Mouse (Mus musculus): ENCODE measurements around the gene Mettl6. TPM values are rescaled to one million over a fixed set of nuclear protein-coding genes. Genes with fewer than 3 reads are reported as not detected.
A peak's percentile ranks its signal among the peaks of the same experiment; 100 is the strongest.

Gene Mettl6
- 81.7 and 83.7 TPM in 2 replicates for polyA plus RNA-seq (2015; fragmentation: Nextera tagmentation; extraction: Ambion mirVana)

DNA sequence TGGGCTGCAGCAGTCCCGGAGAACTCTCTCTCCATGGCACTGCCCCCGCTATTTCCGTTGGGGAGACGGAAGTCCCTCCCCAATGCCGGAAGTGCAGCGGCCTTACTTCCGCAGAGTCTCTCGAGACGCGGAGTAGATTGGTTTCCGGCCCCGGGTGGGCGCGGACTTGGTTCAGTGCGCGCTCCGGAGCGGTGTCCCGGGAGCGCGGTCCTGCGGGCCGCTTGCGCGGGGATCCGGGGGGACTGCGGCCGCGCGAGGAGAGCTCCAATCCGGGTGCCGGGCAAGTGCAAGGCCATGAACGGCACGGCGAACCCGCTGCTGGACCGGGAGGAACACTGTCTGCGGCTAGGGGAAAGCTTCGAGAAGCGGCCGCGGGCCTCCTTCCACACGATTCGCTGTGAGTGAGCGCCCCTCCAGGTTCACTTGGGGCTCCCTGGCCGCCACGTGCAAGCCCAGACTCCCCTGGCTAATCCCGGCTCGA lies at the start of gene Mettl6:
Gene Mettl6, minus strand, starts transcription at position 66 of the 481 bp plus-strand sequence.
- WGBS = under 1% methylated on average over 49 of the region's 49 CpGs
- H3K4me2 ChIP-seq (replicated peaks) = peak within 1 kb of the TSS; percentile 96
- H3K27ac ChIP-seq = peak within 1 kb of the TSS; percentile 94
- no peaks in the 10 kb centered on the region for H3K9me3 ChIP-seq
- H3K4me3 ChIP-seq = peak within 1 kb of the TSS; percentile 94
- ATAC-seq (ENCODE audit: low FRiP score, low read depth) = peak; percentile 92
- peak within 1 kb of the TSS; percentile 93 for H3K9ac ChIP-seq
- peaks cover 35% of the 10 kb centered on the region for H3K4me1 ChIP-seq
- no peaks in the 10 kb centered on the region for H3K27me3 ChIP-seq
- H3K36me3 ChIP-seq = peaks cover 38% of the 10 kb centered on the region

DNA sequence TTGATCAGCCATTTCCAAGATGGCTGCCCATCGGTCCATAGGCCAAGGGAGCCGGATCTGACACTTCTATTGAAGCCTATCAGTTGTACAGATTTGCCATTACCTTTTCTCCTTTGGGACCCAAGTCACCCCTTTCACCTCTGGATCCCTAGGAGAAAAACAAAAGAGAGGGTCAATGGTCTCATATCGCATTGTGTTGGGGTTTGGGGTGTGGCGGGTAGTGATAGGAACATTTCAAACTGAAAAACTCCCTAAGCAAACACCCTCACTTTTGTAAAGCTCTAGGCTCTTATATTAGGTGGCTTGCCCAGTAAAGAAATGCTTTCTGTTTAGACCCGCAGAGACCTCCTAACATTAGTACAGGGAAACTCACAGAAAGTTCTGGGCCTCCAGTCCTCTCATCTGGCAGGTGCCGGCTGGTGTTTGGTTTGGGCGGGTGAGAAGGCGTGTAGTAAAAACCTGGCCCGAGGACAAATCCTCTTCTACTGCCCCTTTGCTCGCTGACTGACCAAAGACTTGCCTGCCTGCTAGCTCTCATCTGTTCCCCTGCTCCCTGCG lies 49.1 kb upstream of the Mettl6 start:
- Histone ChIP-seq H3K4me2 (replicated peaks) (no peak overlapping the region), H3K9me3 (no peaks in the 10 kb centered on the region), H3K4me1 (no peaks in the 10 kb centered on the region), H3K9ac (no peak overlapping the region), H3K36me3 (no peaks in the 10 kb centered on the region), H3K27ac (no peak overlapping the region), H3K27me3 (no peaks in the 10 kb centered on the region), H3K4me3 (no peak overlapping the region)
- ATAC-seq (ENCODE audit: low FRiP score, low read depth) = no peak
- 77% methylated on average over 11 of the region's 11 CpGs for WGBS

DNA sequence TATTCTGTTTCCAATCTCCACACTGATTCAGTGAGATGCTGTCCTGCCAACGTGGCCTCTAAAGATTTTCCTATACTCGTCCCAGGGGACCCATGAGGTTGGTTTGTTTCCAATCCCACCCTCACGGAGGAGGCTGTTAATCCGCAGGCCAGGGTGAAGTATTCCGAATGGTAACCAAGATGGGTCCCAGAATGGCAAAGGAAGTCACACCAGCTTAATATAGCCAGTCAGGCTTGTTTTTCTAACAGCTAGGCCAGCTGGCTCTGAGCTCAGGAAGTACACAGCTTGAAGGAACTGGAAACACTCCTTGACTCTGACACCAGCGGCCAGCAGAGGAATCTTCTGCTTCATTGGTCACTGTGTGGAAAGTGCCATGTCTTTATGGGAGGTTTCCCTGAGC lies 42.5 kb upstream of the Mettl6 start:
- H3K4me3 ChIP-seq = no peak overlapping the region
- no peaks in the 10 kb centered on the region for H3K27me3 ChIP-seq
- no peaks in the 10 kb centered on the region for H3K36me3 ChIP-seq
- no peaks in the 10 kb centered on the region for H3K9me3 ChIP-seq
- WGBS = 61% methylated on average over 6 of the region's 6 CpGs
- ATAC-seq (ENCODE audit: low FRiP score, low read depth) = no peak
- no peak overlapping the region for H3K9ac ChIP-seq
- no peak overlapping the region for H3K27ac ChIP-seq
- H3K4me2 ChIP-seq (replicated peaks) = no peak overlapping the region
- H3K4me1 ChIP-seq = no peaks in the 10 kb centered on the region

DNA sequence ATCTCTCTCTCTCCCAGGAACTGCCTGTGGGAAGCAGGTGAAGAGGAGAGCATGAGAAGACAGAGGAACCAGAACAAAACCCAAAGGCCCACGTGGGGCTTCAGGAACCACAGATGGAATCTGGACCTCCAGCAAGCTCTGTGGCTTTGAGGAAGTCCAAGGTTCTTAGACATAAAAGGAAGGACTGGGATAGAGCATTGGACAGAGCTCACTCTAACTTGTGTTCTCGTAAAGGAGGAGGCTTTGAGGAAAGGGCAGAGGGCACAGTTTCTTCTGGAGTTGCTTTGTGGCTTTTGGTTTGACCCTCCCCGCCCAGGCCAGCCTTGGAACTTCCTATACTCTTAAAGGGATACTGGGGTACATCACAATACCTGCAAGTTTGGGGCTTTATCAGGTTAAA lies 37.8 kb upstream of the Mettl6 start:
- 63% methylated on average over 3 of the region's 3 CpGs for WGBS
- Histone ChIP-seq H3K4me1 (peaks cover 8% of the 10 kb centered on the region), H3K9me3 (no peaks in the 10 kb centered on the region), H3K27me3 (no peaks in the 10 kb centered on the region), H3K36me3 (no peaks in the 10 kb centered on the region), H3K4me3 (no peak overlapping the region), H3K9ac (no peak overlapping the region), H3K27ac (no peak overlapping the region), H3K4me2 (replicated peaks) (no peak overlapping the region)
- ATAC-seq (ENCODE audit: low FRiP score, low read depth) = no peak

DNA sequence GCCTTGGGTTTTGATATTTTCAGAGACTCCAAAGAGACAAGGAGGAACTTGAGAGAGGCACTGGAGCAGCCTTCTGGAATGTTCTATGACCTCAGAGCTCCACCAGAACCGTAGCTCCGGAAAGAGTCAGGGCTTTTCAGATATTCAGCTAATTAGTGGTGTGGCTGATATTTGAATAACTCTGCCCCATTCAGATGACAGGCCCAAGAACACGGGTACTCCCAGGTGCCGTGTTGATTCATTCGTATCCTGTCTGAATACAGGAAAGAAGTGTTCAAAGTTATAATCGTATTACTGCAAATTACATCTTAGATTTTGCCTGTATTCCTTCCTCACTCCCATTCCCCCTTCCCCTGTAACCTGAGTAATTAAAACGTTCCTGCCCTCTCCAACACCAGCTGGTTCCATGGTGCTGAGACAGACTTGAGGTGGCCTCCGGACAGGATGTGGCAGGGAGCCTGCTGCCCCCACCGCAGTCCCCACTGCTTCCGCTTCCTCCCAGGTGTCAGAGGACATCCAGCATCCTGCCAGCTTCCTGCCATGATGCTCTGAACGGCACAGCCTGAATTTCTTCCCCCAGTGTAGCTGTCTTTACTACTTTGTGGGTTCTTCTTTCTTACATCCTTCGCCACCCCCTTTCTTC lies 36.8 kb upstream of the Mettl6 start:
- no peak overlapping the region for H3K4me2 ChIP-seq (replicated peaks)
- no peaks in the 10 kb centered on the region for H3K27me3 ChIP-seq
- no peaks in the 10 kb centered on the region for H3K9me3 ChIP-seq
- WGBS = 49% methylated on average over 12 of the region's 12 CpGs
- H3K4me1 ChIP-seq = peaks cover 8% of the 10 kb centered on the region
- ATAC-seq (ENCODE audit: low FRiP score, low read depth) = no peak
- H3K36me3 ChIP-seq = no peaks in the 10 kb centered on the region
- no peak overlapping the region for H3K4me3 ChIP-seq
- H3K27ac ChIP-seq = no peak overlapping the region
- no peak overlapping the region for H3K9ac ChIP-seq

DNA sequence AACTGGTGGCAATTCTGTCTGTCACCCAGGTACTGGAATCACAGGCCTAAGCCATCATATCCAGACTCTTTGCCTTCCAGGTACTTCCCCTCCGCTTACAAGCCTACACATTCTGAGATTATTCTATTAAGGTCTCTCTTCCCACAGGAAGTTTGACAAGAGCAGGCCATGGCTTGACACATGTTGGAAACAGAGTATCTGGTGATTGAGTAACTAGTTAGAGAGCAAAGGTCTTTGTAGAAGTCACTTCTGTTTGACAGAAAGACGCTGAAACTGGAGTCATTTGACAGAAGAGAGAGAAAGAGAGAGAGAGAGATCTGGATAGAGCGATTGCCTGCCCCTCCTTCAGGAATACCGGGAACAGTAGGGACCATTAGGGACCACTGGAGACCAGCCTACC lies 36.0 kb upstream of the Mettl6 start:
- 87% methylated on average over 4 of the region's 4 CpGs for WGBS
- H3K4me3 ChIP-seq = no peak overlapping the region
- no peaks in the 10 kb centered on the region for H3K36me3 ChIP-seq

DNA sequence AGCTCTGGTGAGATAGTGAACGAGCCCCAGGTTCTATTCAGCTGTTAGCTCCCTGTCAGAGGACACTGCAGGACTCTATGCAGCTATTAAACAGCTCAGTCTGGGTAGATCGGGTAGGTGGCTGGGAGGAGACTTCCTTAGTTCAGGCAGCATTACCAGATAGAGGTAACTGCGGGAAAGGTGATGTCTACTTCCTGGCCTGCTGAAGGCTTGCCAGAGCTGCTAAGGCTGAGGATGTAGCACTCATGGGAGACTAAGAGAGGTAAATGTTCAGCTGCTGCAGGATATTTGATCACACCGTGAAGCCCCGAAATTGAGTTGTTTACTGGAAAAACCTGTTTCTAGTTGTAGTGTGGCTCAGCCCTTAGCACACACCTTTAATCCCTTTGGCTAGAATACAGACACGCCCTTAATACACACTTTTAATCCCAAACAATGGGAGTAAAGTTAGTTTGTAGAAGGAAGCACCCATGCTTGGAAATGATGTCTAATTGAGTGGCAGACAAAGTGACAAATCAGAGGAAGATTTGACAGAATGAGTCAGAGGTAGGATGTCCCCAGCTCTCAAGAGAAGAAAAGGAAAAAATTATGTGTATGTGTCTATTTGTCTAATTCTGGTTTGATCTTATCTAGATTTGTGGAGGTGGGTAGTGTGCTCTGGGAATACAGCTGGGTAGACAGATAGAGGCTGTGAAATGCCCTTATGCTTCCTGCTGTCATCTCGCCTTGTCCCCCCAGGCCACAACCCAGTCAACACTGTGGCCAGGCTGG lies 30.4 kb upstream of the Mettl6 start:
- H3K4me3 ChIP-seq = no peak overlapping the region
- no peak overlapping the region for H3K4me2 ChIP-seq (replicated peaks)
- 70% methylated on average over 7 of the region's 7 CpGs for WGBS
- H3K27me3 ChIP-seq = no peaks in the 10 kb centered on the region
- H3K27ac ChIP-seq = no peak overlapping the region
- no peaks in the 10 kb centered on the region for H3K9me3 ChIP-seq
- ATAC-seq (ENCODE audit: low FRiP score, low read depth) = no peak
- H3K36me3 ChIP-seq = no peaks in the 10 kb centered on the region
- H3K4me1 ChIP-seq = no peaks in the 10 kb centered on the region
- no peak overlapping the region for H3K9ac ChIP-seq

More for the DNA sequence above, 36.0 kb upstream of the Mettl6 start:
- ATAC-seq (ENCODE audit: low FRiP score, low read depth) = no peak
- H3K27me3 ChIP-seq = no peaks in the 10 kb centered on the region
- peaks cover 8% of the 10 kb centered on the region for H3K4me1 ChIP-seq
- no peak overlapping the region for H3K27ac ChIP-seq
- H3K9me3 ChIP-seq = no peaks in the 10 kb centered on the region
- H3K9ac ChIP-seq = no peak overlapping the region
- H3K4me2 ChIP-seq (replicated peaks) = no peak overlapping the region

DNA sequence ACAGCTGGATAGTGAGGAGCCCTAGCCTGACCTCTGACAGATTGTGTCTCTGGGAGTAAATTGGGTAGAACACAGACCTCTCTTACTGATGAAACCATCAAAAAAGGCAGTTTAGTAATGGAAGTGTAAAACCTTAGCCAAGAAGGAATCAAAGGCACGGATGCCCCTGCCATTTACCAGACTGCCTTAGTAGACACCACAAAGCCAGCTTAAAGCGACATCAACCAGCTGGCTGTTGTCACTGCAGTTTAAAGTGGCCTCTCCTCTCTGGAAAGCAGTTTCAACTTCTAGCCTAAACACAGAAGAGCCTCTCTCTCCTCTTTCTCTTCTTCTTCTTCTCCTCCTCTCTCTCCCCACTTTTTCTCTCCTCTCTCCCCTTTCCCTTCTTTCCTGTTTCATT lies 26.5 kb upstream of the Mettl6 start:
- Histone ChIP-seq H3K4me3 (no peak overlapping the region), H3K4me2 (replicated peaks) (no peak overlapping the region), H3K36me3 (no peaks in the 10 kb centered on the region), H3K4me1 (no peaks in the 10 kb centered on the region), H3K27me3 (no peaks in the 10 kb centered on the region), H3K9me3 (no peaks in the 10 kb centered on the region), H3K27ac (no peak overlapping the region), H3K9ac (no peak overlapping the region)
- 73% methylated on average over 2 of the region's 2 CpGs for WGBS
- no peak for ATAC-seq (ENCODE audit: low FRiP score, low read depth)

DNA sequence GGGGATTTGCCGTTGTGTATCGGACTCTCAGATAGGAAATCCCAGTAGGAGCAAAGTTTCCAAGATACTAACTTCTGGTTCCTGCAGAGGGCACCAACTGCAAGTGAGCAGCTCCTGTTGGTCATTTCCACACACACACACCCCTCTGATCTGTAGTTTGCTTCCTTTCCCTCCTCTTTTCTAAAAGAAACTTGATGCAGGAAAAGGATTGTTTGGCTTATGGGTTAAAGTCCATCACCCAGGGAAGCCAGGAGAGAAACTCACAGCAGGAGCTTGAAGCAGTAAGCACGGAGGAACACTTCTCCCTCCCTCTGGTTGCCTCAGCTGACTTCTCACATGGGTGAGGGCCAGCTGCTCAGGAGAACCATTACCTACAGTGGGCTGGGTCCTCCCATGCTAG lies 24.3 kb upstream of the Mettl6 start:
- Histone ChIP-seq H3K4me1 (no peaks in the 10 kb centered on the region), H3K4me3 (no peak overlapping the region), H3K27ac (no peak overlapping the region), H3K36me3 (no peaks in the 10 kb centered on the region), H3K9ac (no peak overlapping the region), H3K27me3 (no peaks in the 10 kb centered on the region), H3K9me3 (peaks cover 8% of the 10 kb centered on the region), H3K4me2 (replicated peaks) (no peak overlapping the region)
- ATAC-seq (ENCODE audit: low FRiP score, low read depth) = no peak
- 47% methylated on average over 3 of the region's 3 CpGs for WGBS

DNA sequence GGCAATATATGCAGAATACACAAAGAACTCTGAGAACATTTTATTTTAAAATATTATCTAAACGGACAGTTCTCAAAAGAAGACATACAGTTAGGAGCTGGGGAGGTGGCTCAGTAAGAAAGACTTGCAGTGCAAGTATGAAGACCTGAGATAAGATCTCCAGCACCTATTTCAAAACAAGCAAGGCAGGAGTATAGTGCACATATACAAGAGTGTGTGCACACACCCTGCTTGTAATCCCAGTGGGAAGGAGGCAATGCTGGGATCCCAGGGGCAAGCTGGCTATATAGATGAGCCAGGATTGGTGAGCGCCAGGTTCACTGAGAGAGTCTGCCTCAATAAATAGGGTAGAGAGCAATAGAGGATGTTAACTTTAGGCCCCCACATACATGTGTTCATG lies 21.1 kb upstream of the Mettl6 start:
- H3K9ac ChIP-seq = no peak overlapping the region
- H3K4me2 ChIP-seq (replicated peaks) = no peak overlapping the region
- peaks cover 12% of the 10 kb centered on the region for H3K36me3 ChIP-seq
- no peaks in the 10 kb centered on the region for H3K27me3 ChIP-seq
- ATAC-seq (ENCODE audit: low FRiP score, low read depth) = no peak
- H3K4me3 ChIP-seq = no peak overlapping the region
- H3K4me1 ChIP-seq = no peaks in the 10 kb centered on the region
- WGBS = 92% methylated on average over 2 of the region's 2 CpGs
- no peak overlapping the region for H3K27ac ChIP-seq
- H3K9me3 ChIP-seq = peaks cover 9% of the 10 kb centered on the region

DNA sequence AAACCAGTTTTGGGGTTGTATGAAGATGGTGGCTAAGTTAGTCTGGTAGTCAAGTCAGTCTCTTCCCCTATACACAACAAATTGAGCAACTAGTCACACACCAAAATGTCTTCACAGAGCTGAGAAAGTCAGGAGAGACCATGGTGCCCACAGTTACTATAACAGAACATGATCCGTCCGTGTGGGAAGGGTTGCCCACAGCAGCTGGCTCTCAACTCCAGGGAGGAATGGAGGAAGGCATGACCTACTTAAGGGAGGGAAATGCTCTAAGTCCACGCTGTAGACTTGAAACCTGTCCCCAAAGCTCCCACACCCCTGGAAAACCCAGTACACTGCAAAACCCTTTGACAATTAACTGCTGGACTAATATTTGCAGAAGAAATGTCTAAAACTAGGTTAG lies 15.5 kb upstream of the Mettl6 start:
- H3K4me3 ChIP-seq = no peak overlapping the region
- H3K27me3 ChIP-seq = no peaks in the 10 kb centered on the region
- H3K4me1 ChIP-seq = no peaks in the 10 kb centered on the region
- 98% methylated on average over 3 of the region's 3 CpGs for WGBS
- H3K9me3 ChIP-seq = peaks cover 9% of the 10 kb centered on the region
- H3K4me2 ChIP-seq (replicated peaks) = no peak overlapping the region
- no peak overlapping the region for H3K9ac ChIP-seq
- no peak overlapping the region for H3K27ac ChIP-seq
- ATAC-seq (ENCODE audit: low FRiP score, low read depth) = no peak
- H3K36me3 ChIP-seq = peaks cover 58% of the 10 kb centered on the region

DNA sequence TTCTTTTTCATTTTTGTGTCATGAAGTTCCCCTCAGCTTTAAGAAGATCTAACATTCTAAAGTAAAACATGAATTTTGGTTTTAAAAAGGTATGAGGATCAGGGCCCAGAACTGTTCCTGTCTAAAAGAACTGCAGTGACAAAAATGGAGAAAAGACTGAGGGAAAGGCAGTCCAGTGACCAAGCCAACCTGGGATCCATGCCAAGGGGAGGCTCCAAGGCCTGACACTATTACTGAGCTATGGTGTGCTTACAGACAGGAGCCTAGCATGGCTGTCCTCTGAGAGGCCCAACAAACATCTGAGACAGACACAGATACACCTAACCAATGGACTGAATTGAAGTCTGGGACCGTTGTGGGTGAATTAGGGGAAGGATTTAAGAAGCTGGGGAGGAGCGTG lies 15.1 kb upstream of the Mettl6 start:
- H3K4me3 ChIP-seq = no peak overlapping the region
- H3K9me3 ChIP-seq = peaks cover 9% of the 10 kb centered on the region
- no peak overlapping the region for H3K27ac ChIP-seq
- no peaks in the 10 kb centered on the region for H3K4me1 ChIP-seq
- H3K9ac ChIP-seq = no peak overlapping the region
- 98% methylated on average over 2 of the region's 2 CpGs for WGBS
- no peak for ATAC-seq (ENCODE audit: low FRiP score, low read depth)
- H3K36me3 ChIP-seq = peaks cover 62% of the 10 kb centered on the region
- H3K27me3 ChIP-seq = no peaks in the 10 kb centered on the region
- H3K4me2 ChIP-seq (replicated peaks) = no peak overlapping the region
